8 mouse cellular contexts compared by ENCODE assay signal in genomic region chr11:115172825-115173287, GRCm38 (mm10). TPM values are rescaled to one million over a fixed set of nuclear protein-coding genes. Genes with fewer than 3 reads are reported as not detected.
DNase-seq lines count a peak whose midpoint lies in the region; ATAC-seq and TF ChIP-seq lines count a peak whose summit lies in the region.

No protein-coding gene starts in this region.

- no peak overlapping the region for H3K27ac ChIP-seq in hindbrain, embryonic 15.5 days (replicated peaks)
- peak overlapping the region; percentile 63 for H3K27ac ChIP-seq in liver, adult 2 months (replicated peaks; ENCODE audit: insufficient read depth, low read depth, low read length)
- peak overlapping the region; percentile 55; the same call in 1 of the 2 replicates for H3K27ac ChIP-seq in stomach, embryonic 14.5 days (ENCODE audit: low read length)

- 0 out of 2 replicates have a peak, but pooled peaks have one; percentile 19 for ATAC-seq in hindbrain, embryonic 15.5 days (ENCODE audit: low FRiP score, low read depth)
- ATAC-seq in stomach, embryonic 14.5 days (ENCODE audit: insufficient number of reproducible peaks, insufficient read depth, low FRiP score, low read depth) = peak; percentile 76

- no peak overlapping the region for H3K4me3 ChIP-seq in hindbrain, embryonic 15.5 days
- H3K4me3 ChIP-seq in liver, adult 2 months (ENCODE audit: insufficient read depth, low read depth, low read length) = no peak overlapping the region
- H3K4me3 ChIP-seq in stomach, embryonic 14.5 days (ENCODE audit: low read depth, low read length) = no peak overlapping the region

- no peaks in the 10 kb centered on the region for H3K9me3 ChIP-seq in hindbrain, embryonic 15.5 days
- H3K9me3 ChIP-seq in stomach, embryonic 14.5 days (ENCODE audit: control insufficient read depth, low read depth, low read length) = no peaks in the 10 kb centered on the region

- TF ChIP-seq POLR2A in liver, adult 2 months (IDR thresholded peaks at IDR 0.05; ENCODE audit: extremely low read depth, insufficient read depth, low read length) = no peak

- 0 out of 2 replicates have a peak overlapping the region, but pooled peaks have one; percentile 3 for H3K4me2 ChIP-seq in hindbrain, embryonic 15.5 days
- peak overlapping the region; percentile 34; the same call in 1 of the 2 replicates for H3K4me2 ChIP-seq in stomach, embryonic 14.5 days (replicated peaks; ENCODE audit: low read depth, low read length)

- H3K36me3 ChIP-seq in hindbrain, embryonic 15.5 days = no peaks in the 10 kb centered on the region
- peaks cover 2% of the 10 kb centered on the region for H3K36me3 ChIP-seq in liver, adult 2 months (ENCODE audit: control insufficient read depth, insufficient read depth, low read length)
- H3K36me3 ChIP-seq in stomach, embryonic 14.5 days (ENCODE audit: control insufficient read depth, insufficient read depth, low read length) = no peaks in the 10 kb centered on the region

- DNase-seq in heart, adult 18-20 months = peak; percentile 58 to 68
- no peak for DNase-seq in heart, postnatal 25 days (ENCODE audit: low spot score)
- DNase-seq in embryo, embryonic 10 days (ENCODE audit: low spot score) = peak; percentile 62
- peak; percentile 75 for DNase-seq in liver, adult 2 months (ENCODE audit: extremely low read depth, low read depth, low spot score)
- DNase-seq in gastrocnemius, postnatal 25 days = no peak
- no peak for DNase-seq in right cerebral cortex, postnatal 25 days

- 33% methylated on average over 4 of the region's 4 CpGs for WGBS in hindbrain, embryonic 15.5 days
- 29% methylated on average over 4 of the region's 4 CpGs for WGBS in liver, adult 2 months
- WGBS in stomach, embryonic 14.5 days = 43% methylated on average over 4 of the region's 4 CpGs

- H3K27me3 ChIP-seq in hindbrain, embryonic 15.5 days = peaks cover 15% of the 10 kb centered on the region; the same call in 1 of the 2 replicates
- H3K27me3 ChIP-seq in liver, adult 2 months (ENCODE audit: control insufficient read depth, insufficient read depth, low read length) = no peaks in the 10 kb centered on the region
- H3K27me3 ChIP-seq in stomach, embryonic 14.5 days (ENCODE audit: control insufficient read depth, insufficient read depth, low read length) = no peaks in the 10 kb centered on the region

- no peak for TF ChIP-seq CTCF in liver, adult 2 months (IDR thresholded peaks at IDR 0.05; ENCODE audit: low read depth, low read length)

- H3K79me2 ChIP-seq in liver, adult 2 months (ENCODE audit: control insufficient read depth, insufficient read depth, low read length) = peaks cover 48% of the 10 kb centered on the region

- H3K4me1 ChIP-seq in hindbrain, embryonic 15.5 days (replicated peaks) = peaks cover 65% of the 10 kb centered on the region
- H3K4me1 ChIP-seq in liver, adult 2 months (ENCODE audit: control insufficient read depth, insufficient read depth, low read length) = peaks cover 76% of the 10 kb centered on the region
- H3K4me1 ChIP-seq in stomach, embryonic 14.5 days (ENCODE audit: control insufficient read depth, insufficient read depth, low read length) = peaks cover 60% of the 10 kb centered on the region

- H3K9ac ChIP-seq in hindbrain, embryonic 15.5 days = no peak overlapping the region
- H3K9ac ChIP-seq in liver, adult 2 months (ENCODE audit: low read depth, low read length) = 0 out of 2 replicates have a peak overlapping the region, but pooled peaks have one; percentile 13
- H3K9ac ChIP-seq in stomach, embryonic 14.5 days (replicated peaks; ENCODE audit: low read depth, low read length) = no peak overlapping the region

- intact Hi-C loops in heart, postnatal 25 days (cut with DNase I) = no loop called here

RNA-seq across cellular contexts. Expression of gene Slc9a3r1, which starts 9.7 kb away (rescaled TPM):
- 1 to 10 TPM; 7.7 to 9.1 TPM for total RNA-seq in heart, adult 18-20 months (2021)
- 10 to 100 TPM; 10.1 to 12.9 TPM for total RNA-seq in heart, postnatal 25 days (2021)
- polyA plus RNA-seq in hindbrain, embryonic 15.5 days (2015; fragmentation: Nextera tagmentation; extraction: Ambion mirVana) = 68.7 and 70.2 TPM in 2 replicates
- 113 and 117 TPM in 2 replicates for total RNA-seq in liver, adult 2 months (2014; rRNA removed)
- 130 and 177 TPM in 2 replicates for polyA plus RNA-seq in liver, adult 2 months (2012; rRNA removed)
- polyA plus RNA-seq in stomach, embryonic 14.5 days (2014; fragmentation: Nextera tagmentation; extraction: Ambion mirVana) = 105 and 114 TPM in 2 replicates
- total RNA-seq in gastrocnemius, postnatal 25 days (2021) = 1 to 10 TPM; 2.3 to 3.9 TPM

RNA-seq across cellular contexts. Expression of gene Tmem104, which starts 14.4 kb away (rescaled TPM):
- 10 to 100 TPM; 10.9 to 12.9 TPM for total RNA-seq in heart, adult 18-20 months (2021)
- total RNA-seq in heart, postnatal 25 days (2021) = 10 to 100 TPM; 10.0 to 10.5 TPM
- polyA plus RNA-seq in hindbrain, embryonic 15.5 days (2015; fragmentation: Nextera tagmentation; extraction: Ambion mirVana) = 15.1 and 17.5 TPM in 2 replicates
- 5.3 and 8.1 TPM in 2 replicates for total RNA-seq in liver, adult 2 months (2014; rRNA removed)
- polyA plus RNA-seq in liver, adult 2 months (2012; rRNA removed) = 8.7 and 9.1 TPM in 2 replicates
- 10.5 and 13.2 TPM in 2 replicates for polyA plus RNA-seq in stomach, embryonic 14.5 days (2014; fragmentation: Nextera tagmentation; extraction: Ambion mirVana)
- 1 to 10 TPM; 4.1 to 5.8 TPM for total RNA-seq in gastrocnemius, postnatal 25 days (2021)

RNA-seq across cellular contexts. Expression of gene Nat9, which starts 14.8 kb away (rescaled TPM):
- total RNA-seq in heart, adult 18-20 months (2021) = 10 to 100 TPM; 20.7 to 25.1 TPM
- total RNA-seq in heart, postnatal 25 days (2021) = 10 to 100 TPM; 19.3 to 23.0 TPM
- polyA plus RNA-seq in hindbrain, embryonic 15.5 days (2015; fragmentation: Nextera tagmentation; extraction: Ambion mirVana) = 19.1 and 20.4 TPM in 2 replicates
- total RNA-seq in liver, adult 2 months (2014; rRNA removed) = 42.7 and 43.7 TPM in 2 replicates
- polyA plus RNA-seq in liver, adult 2 months (2012; rRNA removed) = 28.7 and 35.2 TPM in 2 replicates
- polyA plus RNA-seq in stomach, embryonic 14.5 days (2014; fragmentation: Nextera tagmentation; extraction: Ambion mirVana) = 18.3 and 20.1 TPM in 2 replicates
- 10 to 100 TPM; 10.7 to 13.2 TPM for total RNA-seq in gastrocnemius, postnatal 25 days (2021)

RNA-seq across cellular contexts. Expression of gene Cd300lf, which starts 39.1 kb away (rescaled TPM):
- under 1 TPM in 1 of 2 experiments, not detected in 1; 0.36 TPM for total RNA-seq in heart, adult 18-20 months (2021)
- under 1 TPM in 1 of 2 experiments, not detected in 1; 0.28 TPM for total RNA-seq in heart, postnatal 25 days (2021)
- polyA plus RNA-seq in hindbrain, embryonic 15.5 days (2015; fragmentation: Nextera tagmentation; extraction: Ambion mirVana) = 0.17 and 0.34 TPM in 2 replicates
- total RNA-seq in liver, adult 2 months (2014; rRNA removed) = 1.2 and 1.5 TPM in 2 replicates
- polyA plus RNA-seq in liver, adult 2 months (2012; rRNA removed) = 0.54 and 1.1 TPM in 2 replicates
- 0.33 and 0.48 TPM in 2 replicates for polyA plus RNA-seq in stomach, embryonic 14.5 days (2014; fragmentation: Nextera tagmentation; extraction: Ambion mirVana)
- total RNA-seq in gastrocnemius, postnatal 25 days (2021) = not detected

Comparison
In these comparisons a context has a peak if more than half of its experiments do, and no peak if none do; other contexts are left out.
1. DNase-seq: peak in heart, adult 18-20 months (2 of 2), embryo, embryonic 10 days (single experiment) and liver, adult 2 months (single experiment); none in heart, postnatal 25 days (single experiment), gastrocnemius, postnatal 25 days (single experiment) and right cerebral cortex, postnatal 25 days (single experiment).